Mouse (Mus musculus) urinary bladder, postnatal 4 days (tissue): ENCODE results near the gene Gsdme.

Source experiments
- DNase-seq, 2 experiments: peaks; one replicate each; pipeline ENCODE4 v3.0.0; 2021 to 2022; ENCODE audit warnings: low spot score in 2 of 2

Gene Gsdme

DNA sequence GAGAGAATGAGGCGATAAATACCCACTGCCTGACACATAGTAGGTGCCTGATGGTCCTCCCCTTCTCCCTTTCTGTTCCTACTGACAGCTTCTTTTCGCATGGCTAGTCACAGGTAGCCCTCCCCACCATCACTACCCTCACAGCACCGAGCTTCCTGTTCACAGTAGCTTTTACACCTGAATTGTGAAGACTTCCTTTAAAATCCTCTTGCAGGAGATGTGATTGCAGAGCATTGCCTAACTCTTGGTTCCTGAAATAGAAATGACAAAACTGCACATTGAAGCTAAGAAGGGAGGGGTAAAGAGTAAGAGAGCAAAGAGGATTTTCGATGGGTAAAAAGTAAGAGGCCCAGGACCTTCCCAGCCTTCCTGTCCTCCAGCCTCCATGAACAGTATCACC, 18.7 kb downstream of the Gsdme start:
- peak in 1 of 2 experiments; percentile 7 for DNase-seq

DNA sequence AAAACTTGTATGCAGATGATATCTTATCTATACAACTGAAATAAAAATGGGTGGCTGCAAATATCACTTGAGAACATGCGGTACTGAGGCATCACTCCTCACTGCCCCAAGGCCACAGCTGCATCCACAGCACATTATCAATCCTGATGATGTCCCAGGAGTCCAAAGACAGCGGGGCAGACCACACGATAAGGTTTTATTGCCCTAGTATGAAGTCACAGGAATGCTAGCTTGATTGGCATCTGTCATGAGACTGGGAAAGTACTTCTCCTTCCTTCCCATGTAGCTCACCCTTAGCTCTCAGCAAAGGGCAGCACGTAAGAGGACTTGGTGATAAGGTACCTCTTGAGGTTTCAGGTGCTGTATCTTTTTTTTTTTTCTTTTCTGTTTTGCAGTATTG, 19.5 kb downstream of the Gsdme start:
- no peak for DNase-seq

DNA sequence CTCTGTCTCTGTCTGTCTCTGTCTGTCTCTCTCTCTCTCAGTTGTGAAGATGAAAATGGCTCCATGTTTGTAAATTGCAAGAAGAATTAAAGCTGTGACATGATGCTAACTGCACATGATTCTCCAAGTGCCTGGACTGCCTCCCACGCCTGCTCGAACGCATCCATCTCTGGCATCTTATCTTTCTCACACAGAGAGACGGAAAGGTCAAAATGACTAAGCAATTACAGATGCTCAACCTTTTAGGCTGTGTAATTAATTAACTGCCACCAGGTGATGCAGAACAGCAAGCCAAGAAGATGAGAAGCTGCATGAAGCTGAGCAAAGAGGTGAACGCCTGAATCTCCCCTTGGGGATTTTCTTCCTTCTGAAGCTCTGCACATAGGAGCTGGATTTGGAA, 23.2 kb downstream of the Gsdme start:
- no peak for DNase-seq

DNA sequence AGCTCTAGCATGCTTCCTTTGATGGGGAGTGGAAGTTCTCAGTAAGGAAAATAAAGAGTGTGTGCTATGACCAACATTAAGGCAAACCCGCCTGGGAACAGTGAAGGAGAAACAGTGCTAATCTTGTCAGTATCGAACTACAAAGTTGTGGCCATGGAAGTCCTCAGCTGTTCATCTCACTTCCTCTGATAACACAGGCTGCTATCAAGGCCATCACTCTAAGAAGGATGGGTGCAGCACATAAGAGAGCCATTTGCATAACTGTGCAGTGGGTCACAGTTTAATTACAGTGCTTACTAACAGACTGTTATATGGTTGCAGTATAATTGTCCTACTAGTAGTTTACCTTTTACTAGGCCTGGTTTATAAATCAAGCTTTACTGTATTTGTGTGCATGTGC, 23.8 kb downstream of the Gsdme start:
- DNase-seq: no peak

DNA sequence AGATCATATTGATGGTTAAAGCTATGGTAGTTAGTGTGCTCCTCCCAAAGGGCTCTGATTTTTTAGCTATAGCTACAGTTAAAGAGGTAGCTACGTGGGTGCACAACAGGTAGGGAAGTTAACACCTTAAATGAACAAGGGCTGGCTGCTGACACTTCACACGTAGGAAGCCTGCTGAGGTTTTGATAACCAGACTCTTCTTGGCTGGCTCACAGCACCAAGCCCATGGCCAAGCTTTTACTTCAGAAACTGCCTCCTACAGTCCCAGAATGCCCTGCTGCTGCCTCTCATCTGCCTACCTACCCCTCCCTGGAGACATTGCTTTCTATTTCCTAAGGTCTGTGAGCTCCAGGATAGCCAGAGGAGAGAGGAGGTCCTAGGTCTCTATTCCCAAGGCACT, 25.7 kb downstream of the Gsdme start:
- DNase-seq: no peak

DNA sequence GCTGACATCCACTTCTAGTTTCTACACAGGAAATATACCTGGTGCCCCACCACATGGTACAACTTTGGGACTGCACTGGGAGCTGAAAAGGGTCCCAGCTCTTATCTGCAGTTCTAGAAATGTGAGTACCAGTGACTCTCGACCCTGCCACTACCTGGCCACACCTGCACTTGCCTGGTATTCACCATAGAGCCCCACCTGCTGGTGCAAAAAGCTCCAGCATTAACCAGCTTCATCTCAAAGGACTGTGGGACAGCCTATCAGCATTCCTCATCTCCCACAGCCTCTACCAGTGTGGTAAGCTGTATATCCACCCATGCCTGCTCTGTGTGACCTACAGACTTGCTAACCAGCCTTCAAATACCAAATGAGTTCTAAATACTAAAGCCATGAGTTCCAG, 30.7 kb downstream of the Gsdme start:
- no peak for DNase-seq

DNA sequence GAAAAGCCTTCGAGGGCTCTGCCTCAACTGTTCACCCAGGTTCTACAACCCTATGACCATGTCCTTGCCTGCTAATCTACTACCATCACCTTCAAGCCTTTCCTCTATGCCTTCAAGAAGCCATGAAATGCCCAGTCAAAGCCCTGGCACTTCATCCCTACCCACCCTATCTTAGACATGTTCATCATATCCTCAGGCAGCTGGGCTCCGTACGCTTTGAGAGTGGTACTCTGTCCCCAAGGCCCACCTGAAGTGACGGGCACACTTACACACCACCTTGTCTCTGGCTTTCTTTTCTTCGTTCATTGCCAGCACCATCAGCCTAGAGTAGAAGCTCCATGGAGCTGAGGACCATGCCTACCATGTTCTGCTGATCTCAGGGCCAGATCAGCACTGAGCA, 32.4 kb downstream of the Gsdme start:
- DNase-seq: no peak

DNA sequence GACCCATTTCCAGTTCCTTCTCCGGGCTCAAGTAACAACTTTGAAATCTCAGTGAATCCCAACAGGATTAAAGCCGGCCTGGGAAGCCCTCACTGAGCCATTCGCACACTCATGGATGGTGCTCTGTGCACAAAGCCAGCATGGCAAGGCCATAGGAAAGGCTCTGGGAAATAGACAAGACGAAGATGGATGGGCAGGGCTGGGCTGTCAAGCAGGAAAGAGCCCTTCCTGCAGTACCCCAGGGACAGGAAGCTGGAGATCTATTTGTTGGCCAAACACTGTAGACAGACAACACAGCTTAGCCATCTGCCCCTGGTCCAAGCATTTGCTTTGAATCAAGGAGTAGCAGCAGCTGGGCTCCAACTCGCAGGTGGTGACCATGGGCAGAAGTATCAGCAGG, 35.5 kb downstream of the Gsdme start:
- DNase-seq: no peak

DNA sequence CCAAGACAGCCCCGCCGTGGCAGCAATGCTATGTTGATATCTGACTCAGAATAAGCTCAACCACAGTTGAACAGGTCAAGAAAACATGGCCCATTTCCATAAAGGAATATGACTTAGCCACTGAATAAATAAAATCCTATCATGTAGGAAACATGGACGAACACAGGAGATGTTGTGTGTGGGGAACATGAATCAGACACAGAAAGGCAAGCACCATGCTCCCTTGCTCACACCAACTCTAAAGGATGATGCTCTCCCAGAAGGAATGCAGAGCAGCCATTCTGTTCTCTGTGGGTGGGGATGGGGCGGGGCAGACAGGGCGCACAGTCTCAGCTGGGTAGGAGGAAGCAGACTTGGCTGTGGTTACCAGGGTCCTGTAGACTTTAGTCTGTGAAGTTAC, 38.4 kb downstream of the Gsdme start:
- no peak for DNase-seq

DNA sequence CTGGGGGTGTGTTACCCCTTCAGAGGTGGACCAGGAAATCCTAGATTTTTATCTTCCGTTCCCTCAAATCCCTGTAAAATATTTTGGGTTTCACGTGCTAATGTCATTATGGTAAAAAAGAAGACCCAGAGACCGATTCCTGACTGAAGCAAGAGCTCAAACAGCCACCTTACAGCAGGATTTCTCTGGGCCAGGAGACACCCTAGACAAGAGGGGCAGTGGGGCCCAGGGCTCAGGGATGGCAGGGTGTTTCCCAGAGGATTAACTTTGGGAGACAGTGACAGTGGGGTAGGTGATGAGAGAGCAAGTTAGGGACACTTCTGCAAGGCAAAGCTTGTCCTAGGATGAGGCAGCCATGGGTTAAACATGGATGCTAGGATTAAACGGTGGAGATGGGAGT, 40.1 kb downstream of the Gsdme start:
- DNase-seq: no peak

DNA sequence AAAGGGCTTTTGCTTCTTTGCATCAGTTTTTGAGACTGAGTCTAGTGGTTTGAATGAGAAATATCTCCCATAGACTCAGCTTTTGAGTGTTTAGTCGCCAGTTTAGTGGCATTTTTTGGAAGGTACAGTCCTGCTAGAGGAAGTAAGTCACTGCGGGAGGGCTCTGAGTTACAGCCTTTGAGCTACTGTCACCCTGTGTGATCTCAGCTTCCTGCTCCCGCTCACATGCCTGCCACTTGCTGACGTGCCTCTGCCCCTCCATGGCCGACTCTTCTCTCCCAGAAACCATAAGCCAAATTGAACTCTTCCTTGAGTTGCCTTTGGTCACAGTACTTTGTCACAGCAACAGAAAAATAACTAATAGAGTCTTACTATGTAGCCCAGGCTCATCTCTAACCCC, 40.7 kb downstream of the Gsdme start:
- DNase-seq: no peak

DNA sequence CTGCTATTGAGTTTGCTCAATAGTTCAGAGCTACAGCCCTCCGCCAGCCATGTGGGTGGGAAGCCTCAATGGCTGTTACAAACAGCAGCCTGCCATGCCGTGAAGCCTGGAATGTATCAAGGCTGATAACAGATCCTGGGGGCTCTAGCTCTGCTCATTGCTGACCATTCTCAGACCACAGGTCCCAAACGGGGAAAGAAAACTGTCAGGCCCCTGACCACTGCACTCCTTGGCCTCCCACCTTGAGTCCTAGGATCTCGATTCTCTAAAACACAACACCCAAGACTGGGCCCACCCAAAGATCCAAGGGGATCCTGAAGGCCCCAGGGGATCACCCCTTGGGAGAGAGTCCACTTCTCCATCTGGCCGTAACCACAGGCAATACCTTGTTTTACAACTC, 41.3 kb downstream of the Gsdme start:
- DNase-seq: no peak

DNA sequence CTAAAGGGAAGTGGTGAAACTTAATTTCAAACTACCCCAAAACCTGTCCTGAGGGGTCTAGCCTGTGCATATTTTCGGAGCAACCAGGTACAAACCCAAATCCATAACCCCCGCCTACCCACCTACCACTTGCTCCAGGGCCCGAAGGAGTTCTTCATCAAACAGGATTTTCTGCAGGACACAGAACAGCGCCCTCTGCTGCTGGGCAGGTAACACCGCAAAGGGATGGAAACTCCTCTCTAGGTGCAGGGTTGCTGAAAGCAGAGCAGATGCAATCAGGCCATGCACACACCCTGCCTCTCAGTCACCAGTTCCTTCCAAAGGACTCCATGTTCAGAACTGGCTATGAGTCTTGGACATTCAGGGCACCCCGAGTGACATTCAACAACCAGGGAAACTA, 42.8 kb downstream of the Gsdme start:
- DNase-seq: no peak

DNA sequence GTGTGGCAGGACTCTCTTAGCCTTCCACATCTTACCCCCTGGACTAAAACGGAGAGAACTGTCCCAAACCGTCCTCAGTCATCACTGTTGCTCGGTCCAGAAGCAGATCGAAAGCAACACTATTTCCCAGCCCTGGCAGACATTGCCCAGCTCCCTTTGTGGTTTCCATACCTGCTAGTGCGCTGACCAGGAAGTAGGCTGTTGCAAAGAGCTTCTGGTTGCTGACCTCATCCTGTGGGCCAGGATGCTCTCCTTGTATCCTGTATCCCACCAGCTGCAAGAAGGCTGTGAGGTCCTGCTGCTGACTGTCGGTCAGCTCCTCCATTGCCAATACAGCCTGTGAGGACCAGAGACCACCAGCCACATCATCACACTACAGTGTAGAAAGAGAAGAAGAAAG, 44.6 kb downstream of the Gsdme start:
- DNase-seq: no peak

DNA sequence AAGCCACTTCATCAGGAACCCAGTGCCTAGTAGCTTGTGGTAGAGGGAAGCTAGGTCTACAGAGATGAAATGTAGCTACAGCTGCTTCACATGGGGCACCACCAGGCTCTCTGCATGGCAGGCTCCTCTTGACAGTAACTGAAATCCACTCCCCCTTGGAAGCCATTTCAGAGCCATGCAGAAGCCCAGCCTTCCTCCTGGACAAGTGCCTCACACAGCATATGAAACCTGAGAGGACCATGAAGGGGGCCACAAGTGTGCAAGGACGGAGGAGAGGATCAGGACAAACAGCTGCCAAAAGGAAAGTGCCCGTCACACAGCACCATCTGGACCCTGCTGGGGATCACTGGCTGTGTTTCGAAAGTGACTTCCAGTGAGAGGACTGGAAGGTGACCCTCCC, 45.0 kb downstream of the Gsdme start:
- DNase-seq: no peak

DNA sequence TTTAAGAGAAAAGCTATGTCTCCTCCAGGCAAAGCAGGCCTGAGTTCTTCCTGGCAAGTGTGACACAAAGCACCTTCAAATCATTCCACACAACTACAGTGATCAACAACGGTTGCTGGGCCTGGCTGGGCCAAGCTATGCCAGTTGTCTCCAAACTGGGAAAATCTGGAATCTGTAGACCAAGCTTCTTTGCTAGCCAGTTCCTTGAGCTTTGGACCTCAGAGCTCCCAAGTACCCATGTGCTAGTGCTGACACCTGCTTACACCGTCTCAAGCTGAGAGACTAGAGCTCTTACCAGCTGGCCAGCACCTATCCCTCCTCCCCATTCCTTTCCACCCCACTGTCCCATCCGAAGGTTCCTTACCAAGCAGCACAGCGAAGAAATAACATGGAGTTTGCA, 47.7 kb downstream of the Gsdme start:
- no peak for DNase-seq

DNA sequence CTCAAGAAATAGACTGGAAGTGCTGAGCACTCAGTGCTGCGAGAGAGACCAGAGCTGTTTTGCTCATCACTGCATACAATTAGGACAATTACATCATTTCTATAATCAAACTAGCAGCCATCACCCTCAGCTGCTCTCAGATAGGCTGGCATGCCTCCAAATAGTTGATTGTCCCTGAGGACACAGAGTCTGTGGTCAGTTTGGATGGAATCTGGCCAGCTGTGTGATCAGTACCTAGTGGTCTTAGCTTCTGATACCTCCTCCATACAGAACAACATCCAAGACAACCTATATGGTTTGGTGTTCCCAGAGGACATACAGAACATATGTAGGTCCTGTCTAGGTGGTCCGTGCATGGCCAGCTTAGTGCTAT, 48.3 kb downstream of the Gsdme start:
- DNase-seq: no peak

DNA sequence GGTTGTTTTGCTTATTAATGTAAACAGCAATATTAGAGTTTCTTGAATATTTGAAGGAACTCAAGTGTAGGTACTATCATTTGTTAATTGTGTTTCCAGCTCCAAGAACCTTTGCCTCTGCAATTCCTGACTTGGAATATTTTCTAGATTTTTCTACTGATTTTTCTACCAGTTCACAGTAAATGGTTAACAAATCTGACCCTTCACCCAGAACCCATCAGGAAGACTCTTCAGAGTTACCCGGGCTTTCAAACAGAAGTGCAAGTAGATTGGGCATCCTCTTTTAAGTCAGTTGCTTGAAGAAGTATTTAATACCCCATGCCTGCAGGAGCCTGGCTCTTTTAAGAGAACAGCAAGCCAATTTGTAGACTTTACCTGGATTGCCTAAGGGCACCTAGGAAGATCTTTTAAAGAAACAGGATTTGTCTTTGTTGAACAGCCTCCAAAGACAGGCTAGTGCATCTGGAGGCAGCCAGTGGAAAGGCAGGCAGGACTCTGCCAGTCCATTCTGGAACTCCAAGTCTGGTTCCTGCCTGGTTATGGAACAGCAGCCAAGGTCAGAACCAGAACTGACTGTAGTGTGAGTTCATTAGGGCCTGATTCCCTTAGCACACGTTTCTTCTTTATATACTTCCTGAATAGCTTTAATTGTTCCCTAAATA, 48.8 kb downstream of the Gsdme start:
- no peak for DNase-seq

DNA sequence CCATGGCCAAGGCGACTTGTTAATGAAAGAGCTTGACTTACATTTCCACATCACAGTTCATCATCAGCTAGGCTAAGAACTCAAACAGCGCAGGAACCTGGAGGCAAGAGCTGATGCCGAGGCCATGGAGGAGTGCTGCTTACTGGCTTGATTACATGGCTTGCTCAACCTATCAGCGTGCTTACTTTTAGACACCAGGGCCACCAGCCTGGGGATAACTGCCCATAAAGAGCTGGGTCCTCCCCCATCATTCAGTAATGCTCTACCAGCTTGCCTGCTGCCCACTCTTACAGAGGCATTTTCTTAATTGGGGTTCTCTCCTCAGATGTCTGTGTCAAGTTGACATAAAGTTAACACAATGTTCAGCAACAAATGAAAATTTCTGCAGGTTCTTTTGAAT, 58.6 kb downstream of the Gsdme start:
- DNase-seq: no peak

DNA sequence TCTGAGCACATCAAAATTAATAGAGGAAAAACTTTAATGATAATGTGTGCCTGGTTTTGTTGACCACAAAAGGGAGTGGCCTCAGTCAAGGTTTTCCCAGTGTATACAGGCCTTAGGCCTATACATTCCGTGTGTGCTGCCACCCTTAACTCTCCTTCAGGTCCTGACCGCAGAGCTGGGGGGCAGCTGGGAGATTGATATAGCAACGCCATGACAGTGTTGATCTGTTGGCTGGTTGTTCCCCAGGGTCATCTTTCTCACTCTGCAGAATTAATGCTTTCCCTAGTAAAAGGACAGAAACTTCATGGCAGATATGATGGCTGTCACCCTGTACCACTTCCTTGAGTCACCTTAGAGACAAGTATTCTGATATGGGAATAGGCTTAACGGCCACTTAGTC, 59.3 kb downstream of the Gsdme start:
- no peak for DNase-seq

DNA sequence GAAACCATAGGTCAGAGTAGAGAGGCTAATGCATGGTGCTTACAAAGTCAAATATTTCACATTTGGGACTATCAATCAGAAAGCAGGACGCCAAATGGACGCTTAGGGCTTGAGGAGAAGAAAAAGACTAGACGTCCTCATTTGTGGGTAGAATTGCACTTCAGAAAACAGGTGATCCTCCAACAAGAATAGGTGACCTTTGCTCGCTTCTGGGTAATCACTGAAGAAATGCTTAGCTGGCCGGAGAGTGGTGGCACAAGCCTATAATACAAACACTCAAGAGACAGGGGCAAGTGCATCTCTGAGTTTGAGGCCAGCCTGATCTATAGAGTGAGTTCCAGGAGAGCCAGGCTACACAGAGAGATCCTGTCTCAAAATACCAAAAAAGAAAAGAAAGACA, 69.8 kb downstream of the Gsdme start:
- no peak for DNase-seq

DNA sequence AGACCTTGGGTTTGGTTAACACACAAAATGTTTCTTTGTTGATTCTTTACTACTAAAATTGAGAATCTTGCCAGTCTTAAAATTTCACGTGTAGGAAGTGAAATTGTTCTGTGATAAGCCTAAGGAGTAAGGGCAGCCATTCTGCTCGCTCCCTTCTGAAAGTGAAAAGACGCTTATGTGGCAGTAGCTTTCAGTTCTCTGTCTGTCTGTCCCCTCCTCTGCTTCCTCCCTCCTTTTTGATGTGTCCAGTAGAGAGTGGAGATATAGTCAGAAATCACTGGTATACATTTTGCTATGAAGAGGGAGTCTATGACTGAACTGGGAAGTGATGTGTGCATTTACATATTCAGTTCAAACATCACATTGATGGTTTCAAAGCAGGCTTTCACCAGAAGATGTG, 70.8 kb downstream of the Gsdme start:
- no peak for DNase-seq

DNA sequence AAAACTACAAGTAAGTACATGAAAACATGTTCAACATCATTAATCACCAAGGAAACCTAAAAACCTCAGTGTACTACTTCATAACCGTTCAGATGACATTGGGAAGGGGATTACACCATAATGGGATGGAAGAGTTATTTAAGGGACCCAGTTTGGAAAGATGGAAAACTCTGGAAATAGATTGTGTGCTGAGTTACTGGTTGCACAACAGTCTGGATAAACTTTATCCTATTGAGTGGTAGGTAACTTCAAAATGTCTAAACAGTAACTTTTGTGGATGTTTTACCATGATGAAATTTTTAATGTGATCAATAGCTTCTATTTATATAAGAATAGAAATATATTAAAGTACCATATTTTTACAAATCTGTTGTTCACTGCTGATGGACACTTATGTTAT, 71.5 kb downstream of the Gsdme start:
- DNase-seq: no peak

DNA sequence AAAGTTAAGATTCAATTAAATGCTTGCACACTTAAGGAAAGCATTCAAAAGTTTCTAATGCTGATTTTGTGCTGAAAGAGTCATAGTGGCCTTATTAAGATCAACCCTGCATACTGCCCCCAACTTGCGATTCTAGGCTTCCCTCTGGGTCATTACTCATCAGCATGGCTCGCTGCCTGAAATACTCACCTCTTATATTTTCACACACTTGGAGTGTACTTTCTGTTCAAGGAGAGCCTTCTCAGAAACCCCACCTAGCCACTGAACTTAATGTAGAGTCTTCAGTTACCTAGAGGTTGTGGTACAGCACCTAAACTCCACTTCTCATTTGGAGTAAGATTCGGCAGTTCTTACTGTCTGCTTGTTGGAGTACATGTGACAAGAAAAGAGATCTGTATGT, 72.1 kb downstream of the Gsdme start:
- DNase-seq: no peak

DNA sequence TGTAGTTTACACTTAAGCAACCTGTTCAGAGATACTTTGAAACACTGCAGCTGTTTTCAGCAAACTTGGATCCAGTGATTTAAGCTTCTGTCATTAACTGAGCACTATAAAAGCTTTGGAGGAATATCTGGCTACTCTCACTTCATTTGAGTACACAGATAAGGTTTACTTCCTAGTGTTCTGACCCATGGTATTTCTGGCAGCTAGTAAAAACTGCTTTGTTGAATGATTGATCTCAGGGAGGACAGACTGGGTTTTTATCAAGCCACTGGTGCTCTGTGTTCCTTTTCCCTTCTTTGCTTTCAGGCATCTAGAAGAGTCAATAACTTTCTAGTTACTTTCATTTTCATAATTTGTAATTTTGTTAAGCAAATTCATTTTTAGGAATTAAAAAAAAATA, 74.3 kb downstream of the Gsdme start:
- DNase-seq: no peak
